Mouse (Mus musculus) kidney, adult 11 months (tissue): ENCODE data around the gene Prcd.
"Not testable (repeated sequence)": the region's sequence is repeated elsewhere in the genome, so short reads cannot be mapped to it uniquely, and the experiment has no call there.

ENCODE experiments used
- DNase-seq: peaks from one replicate; pipeline ENCODE4 v3.0.0; 2022

Gene Prcd

DNA sequence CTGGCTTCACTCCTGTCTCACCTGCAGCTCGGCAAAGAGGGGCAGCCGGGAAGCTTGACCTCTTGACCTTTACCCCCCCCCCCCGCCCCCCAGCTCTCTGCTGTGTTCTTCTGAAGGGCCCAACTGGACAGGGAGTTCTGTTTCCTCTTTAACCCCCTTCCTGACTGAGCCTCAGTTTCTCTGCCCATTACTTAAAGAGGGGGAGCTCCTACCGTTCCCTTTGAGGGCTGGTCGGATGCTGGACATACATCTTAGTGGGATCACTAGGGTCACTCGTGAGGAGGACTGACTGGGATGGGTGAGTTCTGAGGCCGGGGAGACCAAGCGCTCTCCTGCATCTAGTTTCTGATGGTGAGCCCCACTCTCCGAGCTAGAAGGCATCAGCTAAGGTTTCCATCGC lies at the start of gene Prcd:
Gene Prcd, plus strand, starts transcription at position 301 of the 400 bp plus-strand sequence.
- DNase-seq: no peak

DNA sequence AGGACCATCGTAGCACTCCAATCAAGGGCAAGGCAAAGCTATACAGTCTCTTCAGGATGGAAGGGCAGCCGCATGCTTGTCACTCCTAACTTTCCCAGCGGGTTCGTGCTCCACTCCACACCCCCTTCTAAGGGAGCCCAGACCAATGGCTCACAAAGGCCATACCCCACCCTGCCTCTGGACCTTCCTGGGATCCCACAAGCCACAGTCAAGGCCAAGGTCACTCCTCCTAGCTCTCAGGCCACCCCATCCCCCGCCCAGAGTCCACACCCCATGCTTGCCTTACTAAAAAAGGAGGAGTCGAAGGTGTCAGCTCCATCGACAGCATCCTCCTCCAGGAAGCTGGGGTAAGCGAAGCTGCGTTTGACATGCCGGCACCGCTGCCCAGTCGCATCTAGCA lies 49.2 kb upstream of the Prcd start:
- DNase-seq: no peak

DNA sequence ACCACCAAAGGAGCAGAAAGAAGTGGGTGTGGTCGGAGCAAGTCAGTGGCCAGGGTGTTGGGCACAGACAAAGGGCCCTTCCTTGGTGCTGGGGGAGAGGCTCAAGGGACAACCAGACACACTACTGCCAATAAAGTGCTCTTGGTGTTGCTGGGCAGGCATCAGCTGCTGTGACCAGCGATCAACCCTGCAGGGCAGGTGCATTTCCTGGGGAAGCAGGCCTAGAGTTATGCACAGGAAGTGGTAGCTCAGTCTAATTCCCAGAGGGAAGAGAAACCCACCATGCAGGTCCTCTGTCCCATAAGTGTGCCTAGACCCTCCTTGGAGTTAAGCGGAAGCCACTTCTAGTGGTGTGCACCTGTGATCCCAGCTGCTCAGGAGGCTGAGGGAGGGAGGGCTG lies 45.6 kb upstream of the Prcd start:
- no peak for DNase-seq

DNA sequence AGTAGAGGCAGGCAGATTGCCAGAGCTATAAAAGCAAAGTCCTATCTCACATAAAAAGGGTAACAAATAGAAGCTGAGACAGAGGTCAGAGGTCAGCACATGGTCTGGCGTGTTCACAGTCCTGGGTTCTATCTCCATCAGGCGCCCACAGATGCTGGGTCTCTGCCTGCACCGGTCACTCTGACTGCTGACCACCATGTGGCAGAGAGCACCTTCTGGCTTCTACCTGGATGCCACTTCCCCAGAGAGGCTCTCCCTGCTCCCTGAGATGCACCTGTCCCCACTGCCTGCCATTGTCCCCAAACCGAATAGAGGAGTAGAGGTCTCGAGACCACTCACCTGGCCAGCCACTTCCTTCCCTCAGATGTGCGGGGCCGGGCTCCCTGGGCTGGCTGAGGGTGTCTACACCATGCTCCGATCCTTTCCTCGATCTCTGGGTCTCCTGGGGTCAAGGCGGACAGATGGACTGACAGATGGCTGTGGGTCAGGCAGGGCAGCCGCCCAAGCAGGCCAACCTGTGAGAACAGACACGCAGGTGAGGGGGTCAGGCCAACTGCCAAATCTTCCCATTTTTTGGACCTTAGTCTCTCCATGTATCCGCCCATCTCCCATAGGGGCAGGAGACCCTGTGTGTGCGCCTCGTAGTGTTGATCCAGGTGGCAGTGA lies 43.2 kb upstream of the Prcd start:
- no peak for DNase-seq

DNA sequence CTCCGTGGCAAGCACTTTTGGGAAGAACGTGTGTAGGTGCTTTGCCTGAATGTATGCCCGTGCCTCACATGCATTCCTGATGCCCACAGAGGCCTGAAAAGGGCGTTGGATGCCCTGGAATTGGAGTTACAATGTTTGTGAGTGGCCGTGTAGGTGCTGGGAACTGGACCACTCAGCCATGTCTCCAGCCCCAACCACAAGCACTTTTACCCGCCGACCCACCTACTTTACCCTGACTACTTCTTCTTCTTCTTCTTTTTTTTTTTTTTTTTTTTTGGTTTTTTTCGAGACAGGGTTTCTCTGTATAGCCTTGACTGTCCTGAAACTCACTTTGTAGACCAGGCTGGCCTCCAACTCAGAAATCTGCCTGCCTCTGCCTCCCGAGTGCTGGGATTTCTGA lies 42.2 kb upstream of the Prcd start:
- not testable (repeated sequence) for DNase-seq

DNA sequence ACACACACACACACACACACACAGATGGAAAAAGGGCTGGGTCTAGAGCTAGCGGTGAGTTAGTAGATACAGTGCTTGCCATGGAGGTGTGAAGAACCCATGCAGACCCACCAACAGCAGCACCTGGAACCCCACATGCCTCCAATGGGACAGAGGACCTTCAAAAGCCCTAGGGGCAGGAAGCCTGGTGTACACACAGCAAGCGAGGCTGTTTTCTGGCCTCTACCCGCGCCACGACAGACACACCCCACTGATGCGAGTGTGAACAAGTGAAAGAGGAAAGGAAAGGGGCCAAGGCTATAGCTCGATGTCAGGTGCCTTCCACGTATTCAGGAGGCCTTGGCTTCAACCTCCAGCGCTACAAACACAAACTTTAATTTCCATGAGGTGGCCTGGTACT lies 41.5 kb upstream of the Prcd start:
- no peak for DNase-seq

DNA sequence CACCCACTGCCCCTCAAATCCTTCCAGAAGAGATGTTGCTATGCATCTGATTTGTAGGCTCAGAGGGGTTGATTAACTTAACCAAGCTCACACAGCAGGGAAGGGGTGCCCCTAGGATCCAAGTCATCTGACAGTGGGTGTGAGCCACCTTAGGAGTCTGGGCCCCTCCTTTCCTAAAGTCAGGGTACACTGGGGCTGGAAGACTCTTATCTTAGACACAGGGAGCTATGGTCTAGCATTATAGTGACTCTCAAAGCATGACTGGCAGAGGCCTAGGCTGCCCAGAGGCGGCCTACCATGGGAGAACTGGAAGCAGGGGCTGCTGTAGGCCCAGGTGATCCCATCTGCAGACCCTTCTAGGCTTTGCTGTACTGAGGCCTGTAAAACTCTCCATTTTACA lies 40.8 kb upstream of the Prcd start:
- no peak for DNase-seq

DNA sequence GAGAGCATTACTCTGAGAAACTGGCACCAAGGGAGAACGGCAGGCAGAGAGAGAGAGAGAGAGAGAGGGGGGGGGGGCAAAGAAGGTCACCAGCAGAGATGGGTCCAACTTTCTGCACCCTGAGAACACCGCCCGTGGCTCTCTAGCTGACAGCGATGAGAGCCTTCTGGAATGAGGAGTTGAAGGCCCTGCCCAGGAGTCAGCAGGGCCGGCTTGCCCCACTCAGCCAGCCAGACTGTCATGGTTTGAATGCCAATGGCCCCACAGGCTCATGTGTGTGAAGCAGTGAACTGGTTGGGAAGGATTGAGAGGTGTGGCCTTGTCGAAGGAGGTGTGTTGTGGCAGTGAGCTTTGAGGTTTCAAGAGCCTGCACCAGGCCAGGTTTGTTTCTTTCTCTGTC lies 40.1 kb upstream of the Prcd start:
- no peak for DNase-seq

DNA sequence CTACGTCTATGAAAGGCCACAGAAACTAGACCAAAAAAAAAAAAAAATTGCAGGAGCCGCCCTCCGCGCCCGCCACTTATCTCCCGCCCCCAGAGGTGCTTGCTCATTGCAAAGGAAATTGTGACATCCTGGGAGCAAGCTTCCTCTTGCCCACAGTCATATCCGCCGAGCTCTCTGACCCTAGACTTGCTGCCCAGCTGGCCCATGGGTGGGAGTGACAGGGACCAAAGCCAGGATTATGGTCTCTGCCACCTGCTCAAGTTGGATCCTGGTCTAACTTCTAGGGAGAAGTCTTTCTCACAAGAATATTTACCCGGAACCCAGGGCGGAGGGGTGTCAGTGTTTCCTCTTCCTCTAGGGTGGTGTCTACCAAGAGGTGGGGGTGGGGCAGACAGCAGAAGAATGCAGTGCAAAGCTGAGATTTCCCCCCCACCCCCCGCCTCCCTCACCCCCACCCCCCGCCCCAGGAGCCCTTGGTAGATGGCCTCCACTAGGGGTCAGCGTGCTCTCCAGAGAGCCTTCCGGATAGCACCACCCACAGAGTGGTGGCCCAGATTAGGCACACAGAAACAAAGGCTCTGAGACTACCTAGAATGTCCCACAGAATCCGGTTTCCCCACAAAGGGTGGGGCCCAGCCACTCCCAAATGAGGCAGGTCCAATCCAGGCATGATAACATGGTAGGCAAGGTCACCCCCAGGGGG lies 37.4 kb upstream of the Prcd start:
- DNase-seq: peak; percentile 53

DNA sequence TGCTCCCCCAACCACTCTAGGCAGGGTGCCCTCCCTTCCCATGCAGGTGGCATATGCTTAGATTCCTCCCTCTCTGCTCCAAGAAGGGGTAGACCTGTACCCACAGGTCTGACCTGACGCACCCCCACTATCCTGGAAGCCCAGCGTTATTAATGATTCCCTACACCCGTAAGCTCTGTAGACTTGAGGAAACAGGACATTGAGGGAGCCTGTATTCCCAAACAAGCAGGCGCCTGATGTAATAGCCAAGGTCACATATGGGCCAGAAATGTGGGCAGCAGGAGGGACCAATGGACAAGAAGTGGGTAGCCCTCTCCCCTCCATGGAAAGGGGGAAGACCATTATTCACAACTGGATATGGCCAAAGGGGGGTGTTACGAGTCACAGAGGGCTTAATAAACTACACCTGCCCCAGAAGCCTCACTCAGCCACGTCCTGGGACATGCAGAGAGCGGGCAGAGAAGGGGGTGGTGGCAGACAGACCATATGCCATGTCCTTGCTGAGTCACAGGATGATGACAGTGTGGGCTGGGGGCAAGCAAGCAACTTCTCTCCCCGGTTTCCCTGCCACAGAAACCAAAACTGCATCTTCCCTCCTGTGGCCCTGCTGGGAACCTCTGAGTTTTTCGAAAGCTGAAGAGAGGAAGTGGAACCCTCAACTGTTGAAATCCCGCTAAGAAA lies 36.8 kb upstream of the Prcd start:
- DNase-seq: no peak

DNA sequence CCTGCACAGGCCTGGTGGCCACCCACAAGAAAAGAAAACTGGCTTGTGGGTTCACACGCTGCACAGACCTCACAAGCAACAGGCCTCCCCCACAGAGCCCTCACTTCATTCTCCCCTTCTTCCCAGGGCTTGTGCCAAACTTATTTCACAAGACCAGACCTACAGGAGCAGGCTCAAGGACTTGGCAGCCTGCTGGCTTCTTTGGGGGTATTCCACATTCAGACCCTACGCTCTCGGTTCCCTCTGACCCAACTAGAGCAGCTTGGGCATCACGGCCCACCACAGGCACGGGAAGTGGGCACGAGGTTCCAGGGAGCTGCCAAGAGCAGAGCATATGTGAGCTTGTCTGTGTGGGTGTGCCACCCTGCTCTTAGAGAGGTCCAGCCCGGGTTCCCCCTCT lies 35.7 kb upstream of the Prcd start:
- DNase-seq: no peak

DNA sequence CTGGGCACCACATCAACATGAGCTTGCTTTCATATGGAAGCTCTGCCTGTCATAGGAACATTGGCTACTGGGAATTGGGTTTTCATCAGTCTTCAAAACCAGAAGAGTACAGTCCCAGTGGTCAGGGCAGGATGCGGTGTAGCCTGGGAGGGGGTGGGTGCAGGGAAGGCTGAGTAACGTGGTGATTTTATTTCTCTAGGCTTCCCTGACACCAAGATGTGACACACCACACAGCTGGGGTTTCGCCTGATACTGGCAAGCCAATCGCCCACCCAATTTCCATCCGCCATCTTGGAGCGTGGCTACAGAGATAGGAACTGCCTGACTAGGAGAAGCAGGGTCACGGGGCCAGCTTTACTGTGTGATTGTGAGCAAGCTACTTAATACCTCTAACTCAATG lies 34.7 kb upstream of the Prcd start:
- no peak for DNase-seq

DNA sequence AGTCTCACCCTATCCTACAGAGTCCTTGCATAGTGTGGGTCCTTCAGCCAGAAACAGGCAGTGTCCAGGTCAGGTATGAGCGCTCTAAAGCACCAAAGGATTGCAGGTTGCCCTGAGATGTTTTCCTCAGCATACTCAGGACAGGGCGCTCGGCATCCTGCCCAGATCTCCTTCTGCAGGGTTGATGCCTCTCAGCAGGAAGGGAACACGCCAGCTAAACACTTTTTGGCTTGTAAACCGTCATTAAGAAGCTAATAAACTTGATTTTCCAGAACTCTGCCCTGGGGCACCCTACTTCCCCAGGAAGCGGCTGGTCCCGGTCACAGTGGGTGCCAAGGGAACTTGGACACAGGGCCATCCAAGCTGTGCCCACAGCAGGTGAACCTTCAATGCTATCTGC lies 34.2 kb upstream of the Prcd start:
- DNase-seq: peak; percentile 74

DNA sequence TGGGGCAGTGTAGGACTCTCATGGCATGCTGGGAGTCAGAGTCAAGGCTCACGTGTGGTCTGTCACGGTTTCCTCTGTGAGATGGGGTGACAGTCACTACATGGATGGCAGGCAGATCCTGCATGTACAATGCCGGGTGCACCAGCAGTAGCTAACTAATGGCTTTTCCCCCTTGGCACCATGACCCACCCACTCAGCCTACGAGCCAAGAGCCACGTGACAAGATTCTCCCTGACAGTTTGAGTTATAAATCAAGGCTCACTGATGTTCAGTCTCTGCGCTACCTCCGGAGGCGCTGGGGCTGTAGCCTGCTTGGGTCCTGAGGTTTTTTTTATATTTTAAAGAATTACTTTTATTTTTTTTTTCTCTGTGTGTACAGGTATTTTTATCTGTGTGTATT lies 33.8 kb upstream of the Prcd start:
- DNase-seq: no peak

DNA sequence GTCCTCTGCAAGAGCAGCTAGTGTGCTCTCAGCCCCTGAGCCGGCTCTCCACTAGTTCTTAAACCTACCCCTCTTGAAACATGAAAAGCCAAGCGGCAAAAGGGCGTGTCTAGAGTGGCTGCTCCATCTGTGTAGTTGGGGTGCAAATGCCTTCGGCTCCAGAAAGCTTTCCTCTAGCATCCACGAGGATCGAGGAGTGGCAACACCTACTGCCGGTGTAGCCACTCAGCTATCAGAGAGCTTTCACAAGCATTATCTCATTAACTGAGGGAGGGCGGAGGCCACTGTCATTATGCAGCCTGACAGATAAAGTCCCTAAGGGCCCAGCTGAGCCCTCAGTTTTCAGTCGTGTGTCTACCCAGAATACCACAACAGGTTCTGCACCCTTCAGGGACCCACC lies 33.3 kb upstream of the Prcd start:
- no peak for DNase-seq

DNA sequence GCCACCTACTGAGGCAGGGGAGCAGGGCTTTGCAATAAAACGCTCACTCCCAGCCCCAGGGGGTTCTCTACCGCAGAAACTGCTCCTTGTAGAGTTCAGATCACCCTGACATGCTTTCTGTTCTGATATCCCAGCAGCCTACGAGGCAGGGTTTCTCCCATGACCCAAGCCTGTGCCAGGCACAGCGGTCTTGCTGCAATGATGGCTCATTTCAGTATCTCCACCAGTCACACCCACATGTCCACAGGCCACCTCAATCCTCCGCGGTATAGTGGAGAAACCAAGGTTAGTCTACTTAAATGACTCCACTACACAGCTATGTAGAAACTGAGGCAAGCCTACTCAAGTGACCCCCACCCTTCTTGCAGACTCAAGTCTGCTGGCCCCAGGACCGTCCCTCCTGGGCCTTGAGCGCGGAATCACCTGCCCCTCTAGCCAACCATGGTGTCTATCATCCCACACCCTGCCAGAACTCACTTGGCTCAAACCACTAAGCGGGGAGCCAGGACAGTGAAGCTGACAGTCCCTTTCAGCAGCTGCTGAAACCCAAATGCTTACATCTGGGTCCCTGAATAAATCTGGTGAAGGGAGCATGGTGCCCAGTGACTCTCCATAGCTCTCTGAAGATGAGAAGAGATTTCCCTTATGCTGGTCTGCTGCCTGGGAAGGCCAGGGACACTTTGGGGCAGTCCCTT lies 32.6 kb upstream of the Prcd start:
- DNase-seq: no peak

DNA sequence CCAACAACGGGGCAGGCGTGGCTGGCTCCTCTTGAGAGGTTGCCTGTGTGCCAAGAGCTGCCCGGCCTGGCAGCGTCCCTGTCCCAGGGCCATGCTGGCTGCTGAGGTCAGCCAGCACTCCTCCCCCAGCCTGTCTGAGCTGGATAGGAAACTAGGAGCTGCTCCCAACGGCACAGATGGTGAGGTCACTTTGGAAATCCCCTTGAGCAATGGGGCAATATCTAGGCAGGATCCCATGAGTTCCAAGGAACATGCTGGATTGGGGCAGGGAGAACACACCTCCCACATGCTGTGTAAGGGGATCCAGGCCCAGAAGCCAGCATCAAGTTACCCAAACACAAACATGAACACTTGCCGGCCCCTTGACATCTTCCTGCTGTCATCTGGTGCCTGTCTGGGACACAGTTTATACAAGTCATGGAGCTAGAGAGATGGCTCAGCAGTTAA lies 32.1 kb upstream of the Prcd start:
- DNase-seq: peak; percentile 84

DNA sequence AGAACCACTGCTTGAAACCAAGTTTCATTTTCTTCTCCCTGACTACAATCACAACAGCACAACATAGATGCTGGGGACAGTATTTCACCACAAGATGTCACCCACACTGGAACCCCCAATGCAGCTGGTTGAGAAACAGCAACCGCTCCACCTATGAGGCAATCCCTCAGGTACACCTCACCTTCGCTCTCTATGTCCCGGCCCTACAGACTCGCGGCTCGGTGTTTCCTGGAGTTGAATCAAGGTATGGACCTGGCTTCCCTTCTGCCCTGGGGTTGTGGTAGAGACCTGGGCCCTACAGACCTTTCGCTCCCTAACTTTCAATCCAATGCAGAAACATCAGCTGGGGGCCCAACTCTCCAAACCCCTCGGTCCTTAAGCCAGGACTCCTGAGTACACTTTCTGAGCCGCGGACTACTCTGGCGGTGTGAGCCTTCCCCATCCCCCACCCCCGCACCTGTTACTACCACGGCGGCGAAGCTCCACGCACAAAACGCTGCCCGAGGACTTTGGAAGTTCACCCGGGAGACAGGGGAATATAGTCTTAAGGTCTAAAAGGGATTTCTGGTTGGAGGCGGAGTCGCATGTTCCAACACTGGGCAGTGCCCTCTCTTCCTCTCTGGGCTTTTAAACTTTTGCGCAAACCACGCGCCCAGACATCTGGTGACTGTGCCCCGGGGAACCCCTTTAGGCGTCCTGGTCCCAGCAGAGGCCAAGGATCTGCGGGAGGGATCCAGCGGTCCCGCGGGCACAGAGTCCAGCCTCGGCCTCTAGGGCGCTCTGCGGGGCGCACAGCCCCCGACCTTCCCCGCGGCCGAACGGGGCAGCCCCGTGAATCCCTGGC lies 29.8 kb upstream of the Prcd start:
- DNase-seq: no peak

DNA sequence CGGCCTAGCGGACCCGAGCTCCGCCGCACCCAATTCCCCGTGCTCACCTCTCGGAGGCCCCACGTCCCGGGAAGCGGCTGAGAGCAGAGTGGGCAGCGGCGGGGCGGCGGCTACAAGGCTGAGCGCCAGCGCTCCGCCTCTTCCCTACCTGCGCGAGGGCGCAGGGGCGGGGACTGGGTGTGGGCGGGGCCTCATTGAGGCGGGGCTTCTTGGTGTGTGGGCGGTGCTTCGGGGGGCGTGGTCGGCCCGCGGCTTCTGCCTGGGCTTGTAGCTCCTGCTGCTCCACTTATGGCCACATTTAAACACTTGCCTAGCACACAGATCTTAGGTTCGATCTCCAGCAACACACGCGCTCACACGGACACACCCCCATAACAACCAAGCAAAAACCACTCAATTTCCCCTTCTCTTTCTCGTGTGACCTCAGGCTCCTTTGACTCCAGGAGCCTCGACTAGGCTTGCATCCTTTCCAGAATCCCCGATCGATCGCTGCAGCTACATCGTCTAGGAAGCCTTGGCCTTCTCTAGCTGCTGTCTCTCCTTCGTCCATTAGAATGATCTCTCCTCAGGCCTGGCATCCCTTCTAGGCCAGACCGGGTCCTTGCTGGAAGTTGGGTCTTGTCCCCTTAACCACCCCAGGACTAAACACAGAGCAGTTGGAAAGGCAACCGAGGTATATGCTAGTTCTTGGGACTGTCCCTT lies 29.1 kb upstream of the Prcd start:
- DNase-seq: peak; percentile 89

DNA sequence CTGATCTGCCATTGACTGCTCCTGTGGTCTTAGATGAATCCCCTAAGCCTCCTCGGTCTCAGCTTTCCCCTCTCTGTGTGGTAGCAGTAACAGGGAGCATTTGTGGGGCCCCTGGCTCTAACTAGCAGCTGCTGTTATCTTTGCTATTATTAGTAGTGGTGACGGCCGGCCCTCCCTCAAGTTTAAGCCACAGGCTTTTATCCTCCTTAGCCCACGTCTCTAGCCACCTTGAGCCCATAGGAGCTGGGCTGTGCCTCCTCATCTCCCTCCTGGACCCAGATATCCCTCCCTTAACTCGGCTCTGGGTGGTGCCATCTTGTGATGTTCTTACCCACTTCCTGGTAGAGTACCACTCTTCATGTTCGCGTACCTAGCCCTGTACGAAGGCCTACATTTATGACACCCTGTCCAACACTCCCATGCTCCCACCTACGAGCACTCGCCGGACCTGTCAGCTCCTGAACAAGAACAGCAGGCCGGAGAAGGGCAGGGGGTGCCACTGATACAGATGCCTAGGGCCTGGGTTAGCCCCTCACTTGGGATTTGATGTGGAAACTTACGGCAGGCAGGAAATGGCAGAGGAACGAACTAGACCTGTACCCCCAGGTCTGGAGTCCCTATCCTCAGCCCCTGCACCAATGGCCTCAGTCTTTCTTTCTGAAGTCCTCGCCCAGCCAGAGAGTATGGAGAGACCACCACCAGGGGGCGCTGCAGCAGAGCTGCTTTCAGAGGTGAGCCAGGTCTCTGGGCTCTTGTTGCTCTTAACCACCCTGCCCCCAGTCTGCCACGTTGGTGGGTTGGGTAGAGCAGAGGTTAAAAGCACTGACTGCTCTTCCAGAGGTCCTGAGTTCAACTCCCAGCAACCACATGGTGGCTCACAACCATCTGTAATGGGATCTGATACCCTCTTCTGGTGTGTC lies 28.0 kb upstream of the Prcd start:
- DNase-seq: no peak
